In the genomic region with DNA sequence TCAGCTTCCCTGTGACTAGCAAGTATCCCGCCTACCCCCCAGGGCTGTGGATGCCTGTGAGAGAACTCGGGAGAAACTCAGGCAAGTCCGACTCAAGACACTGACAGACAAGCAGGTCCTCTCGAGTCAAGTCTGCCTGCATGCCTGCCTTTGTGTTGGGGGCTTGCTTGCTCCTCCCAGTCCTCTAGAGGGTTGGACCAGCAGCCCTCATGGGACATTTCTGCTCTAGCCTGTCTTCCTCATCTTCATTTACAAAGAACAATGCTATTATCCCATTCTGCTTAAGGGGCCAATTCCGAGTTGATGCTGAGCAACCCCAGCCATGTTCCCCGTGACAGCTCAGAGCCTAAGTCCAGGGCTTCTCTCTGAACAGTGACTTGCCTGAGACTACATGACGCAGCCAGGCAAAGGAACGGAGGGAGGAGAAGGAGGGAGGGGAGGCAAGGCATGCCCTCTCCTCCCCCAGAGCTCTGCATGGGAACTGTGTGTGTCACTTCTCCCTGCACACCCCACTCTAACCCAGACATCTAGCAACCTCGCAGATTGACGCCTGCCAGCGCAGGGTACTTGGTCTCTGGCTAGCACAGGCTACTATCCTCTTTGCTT, we compare ENCODE assay signal across 14 mouse cellular contexts.
DNase-seq lines count a peak whose midpoint lies in the region; ATAC-seq and TF ChIP-seq lines count a peak whose summit lies in the region.
"Had no signal": no experiment of that assay in that cellular context is flagged by ENCODE, and none has a peak within 500 bp of the region (broad histone marks: within the 10 kb centered on the region; RNA-seq: fewer than 3 reads in every experiment).

No protein-coding gene starts in this region.

- 0 out of 2 replicates have a peak overlapping the region, but pooled peaks have one; percentile 29 for H3K4me3 ChIP-seq in heart, embryonic 10.5 days
- H3K4me3 ChIP-seq in kidney, postnatal 0 days (replicated peaks; ENCODE audit: low read depth, low read length): no peak overlapping the region
- H3K4me3 ChIP-seq: liver, embryonic 12.5 days; stomach, embryonic 15.5 days had no signal

- 27% methylated on average over 11 of the region's 11 CpGs for WGBS in heart, embryonic 10.5 days
- WGBS in kidney, postnatal 0 days: 35% methylated on average over 11 of the region's 11 CpGs

- H3K9ac ChIP-seq in kidney, postnatal 0 days (ENCODE audit: low read depth, low read length): 0 out of 2 replicates have a peak overlapping the region, but pooled peaks have one; percentile 8
- H3K9ac ChIP-seq: liver, embryonic 12.5 days; stomach, embryonic 15.5 days had no signal

- peaks cover 31% of the 10 kb centered on the region for H3K4me1 ChIP-seq in heart, embryonic 10.5 days
- 0 out of 2 replicates have a peak, but pooled peaks cover 9% of the 10 kb centered on the region for H3K4me1 ChIP-seq in kidney, postnatal 0 days (replicated peaks; ENCODE audit: insufficient read depth, low read length)
- H3K4me1 ChIP-seq: stomach, embryonic 15.5 days had no signal

- H3K27ac ChIP-seq in heart, embryonic 10.5 days: peak overlapping the region; percentile 53
- H3K27ac ChIP-seq in kidney, postnatal 0 days: no peak overlapping the region
- H3K27ac ChIP-seq: liver, embryonic 12.5 days; stomach, embryonic 15.5 days had no signal

- DNase-seq in heart, embryonic 10.5 days (ENCODE audit: low spot score): no peak
- DNase-seq in heart, postnatal 14 days: no peak
- DNase-seq in kidney, postnatal 0 days (ENCODE audit: low spot score): no peak
- DNase-seq in kidney, adult 9 months: no peak
- DNase-seq in embryo, embryonic 9.5 days (ENCODE audit: extremely low spot score): peak; percentile 39
- DNase-seq in thymus, postnatal 14 days: no peak
- DNase-seq in lung, postnatal 10 days: no peak
- DNase-seq: cerebellum, adult 18-20 months; lung, postnatal 14 days; right cerebral cortex, postnatal 4 days had no signal

- no peaks in the 10 kb centered on the region for H3K36me3 ChIP-seq in heart, embryonic 10.5 days
- H3K36me3 ChIP-seq in kidney, postnatal 0 days (ENCODE audit: insufficient read depth, low read length): no peaks in the 10 kb centered on the region
- H3K36me3 ChIP-seq: liver, embryonic 12.5 days; stomach, embryonic 15.5 days had no signal

- intact Hi-C loops in heart, postnatal 14 days (cut with DNase I): no loop called here

- H3K27me3 ChIP-seq in heart, embryonic 10.5 days (ENCODE audit: insufficient read depth, poor library complexity, severe bottlenecking): peaks cover 15% of the 10 kb centered on the region; the same call in 1 of the 2 replicates
- no peaks in the 10 kb centered on the region for H3K27me3 ChIP-seq in kidney, postnatal 0 days (ENCODE audit: insufficient read depth, low read length)
- H3K27me3 ChIP-seq: stomach, embryonic 15.5 days had no signal

- no peaks in the 10 kb centered on the region for H3K9me3 ChIP-seq in heart, embryonic 10.5 days
- H3K9me3 ChIP-seq in kidney, postnatal 0 days (replicated peaks; ENCODE audit: low read length): no peaks in the 10 kb centered on the region
- H3K9me3 ChIP-seq: stomach, embryonic 15.5 days had no signal

- H3K4me2 ChIP-seq in kidney, postnatal 0 days (ENCODE audit: low read length): no peak overlapping the region
- H3K4me2 ChIP-seq: liver, embryonic 12.5 days; stomach, embryonic 15.5 days had no signal

- no peak for ATAC-seq in kidney, postnatal 0 days (replicated peaks; ENCODE audit: low FRiP score, low read depth)
- ATAC-seq in megakaryocyte progenitor cell, adult 5-6 weeks (replicated peaks; ENCODE audit: poor library complexity): peak; percentile 26
- ATAC-seq: intestine, postnatal 0 days; liver, embryonic 12.5 days had no signal

- no peak for TF ChIP-seq CTCF in kidney, postnatal 0 days (IDR thresholded peaks at IDR 0.05; ENCODE audit: low read depth)
